Comparison of ENCODE assay signal across 21 mouse cellular contexts in genomic region chr7:128032989-128033293, GRCm38 (mm10). TPM values are rescaled to one million over a fixed set of nuclear protein-coding genes. Genes with fewer than 3 reads are reported as not detected.
"Had no signal": no experiment of that assay in that cellular context is flagged by ENCODE, and none has a peak within 500 bp of the region (broad histone marks: within the 10 kb centered on the region; RNA-seq: fewer than 3 reads in every experiment).

No protein-coding gene starts in this region.

- H3K9me3 ChIP-seq: kidney, embryonic 15.5 days; lung, embryonic 15.5 days; midbrain, embryonic 15.5 days; neural tube, embryonic 12.5 days; neural tube, embryonic 15.5 days had no signal

- H3K4me2 ChIP-seq: kidney, embryonic 15.5 days; liver, embryonic 11.5 days; lung, embryonic 15.5 days; midbrain, embryonic 11.5 days; midbrain, embryonic 15.5 days; neural tube, embryonic 12.5 days; neural tube, embryonic 15.5 days had no signal

- H3K36me3 ChIP-seq: kidney, embryonic 15.5 days; lung, embryonic 15.5 days; midbrain, embryonic 15.5 days; neural tube, embryonic 12.5 days; neural tube, embryonic 15.5 days had no signal

- H3K27me3 ChIP-seq: kidney, embryonic 15.5 days; lung, embryonic 15.5 days; midbrain, embryonic 15.5 days; neural tube, embryonic 12.5 days; neural tube, embryonic 15.5 days had no signal

- DNase-seq: kidney, postnatal 10 days; layer of hippocampus, postnatal 36 days; lung, adult 18-20 months; lung, postnatal 14 days; lung, postnatal 4 days; right cerebral cortex, adult 18-20 months; right cerebral cortex, postnatal 14 days; thymus, adult 2 months; thymus, postnatal 14 days; thymus, postnatal 4 days had no signal

- H3K4me3 ChIP-seq: kidney, embryonic 15.5 days; left cerebral cortex, adult 2 months; lung, embryonic 15.5 days; midbrain, embryonic 15.5 days; neural tube, embryonic 12.5 days; neural tube, embryonic 15.5 days had no signal

- H3K27ac ChIP-seq: kidney, embryonic 15.5 days; left cerebral cortex, adult 2 months; liver, embryonic 14.5 days; lung, embryonic 15.5 days; midbrain, embryonic 15.5 days; neural tube, embryonic 12.5 days; neural tube, embryonic 15.5 days had no signal

- H3K9ac ChIP-seq: kidney, embryonic 15.5 days; liver, embryonic 14.5 days; lung, embryonic 15.5 days; midbrain, embryonic 15.5 days; neural tube, embryonic 12.5 days; neural tube, embryonic 15.5 days had no signal

- H3K4me1 ChIP-seq: kidney, embryonic 15.5 days; lung, embryonic 15.5 days; midbrain, embryonic 15.5 days; neural tube, embryonic 12.5 days; neural tube, embryonic 15.5 days had no signal

- ATAC-seq: midbrain, embryonic 15.5 days had no signal

RNA-seq across cellular contexts. Expression of gene Trim72, which starts 29.2 kb away (rescaled TPM):
- polyA plus RNA-seq: liver, embryonic 11.5 days; neural tube, embryonic 12.5 days had no signal

RNA-seq across cellular contexts. Expression of gene Gm49368, which starts 29.5 kb away (rescaled TPM):
- polyA plus RNA-seq: kidney, embryonic 15.5 days; limb, embryonic 11.5 days; liver, embryonic 11.5 days; lung, embryonic 15.5 days; midbrain, embryonic 11.5 days; midbrain, embryonic 15.5 days; neural tube, embryonic 12.5 days; neural tube, embryonic 15.5 days; testis, adult 2 months had no signal
